Mouse (Mus musculus) activated CD4-positive, CD25-positive, alpha-beta regulatory T cell, adult 9 weeks (primary cell): Measurements from ENCODE around the gene Ptms. TPM values are rescaled to one million over a fixed set of nuclear protein-coding genes. Genes with fewer than 3 reads are reported as not detected.

Source experiments
- polyA plus RNA-seq: library from polyadenylated mRNA; unstranded; fragments of 100-300 nt; shearing (Covaris generic); gene quantifications from one replicate; pipeline ENCODE4 v1.2.1, GENCODE M21; 2017

The Ptms gene
- polyA plus RNA-seq, result 14.2 TPM

GRCm38 (mm10) chr6:124919695-124920317 is at the start of gene Ptms:
Gene Ptms, minus strand, starts transcription at chr6:124920103.

GRCm38 (mm10) chr6:124965088-124965719 is 45.3 kb upstream of the Ptms start, which contains the start of gene Cops7a:
Gene Cops7a, minus strand, starts transcription at chr6:124965538.

GRCm38 (mm10) chr6:124930754-124931524 is 11.0 kb upstream of the Ptms start, which contains the start of gene Mlf2:
Gene Mlf2, plus strand, starts transcription at chr6:124931386.

GRCm38 (mm10) chr6:124911533-124912218 is 8.2 kb downstream of the Ptms start, which contains the start of gene Lag3:
Gene Lag3, minus strand, starts transcription at chr6:124911705.

GRCm38 (mm10) chr6:124887986-124888385 is 31.9 kb downstream of the Ptms start, which contains the start of gene Cd4:
Gene Cd4, minus strand, starts transcription at chr6:124888221.

Other genes starting within 250 kb of the Ptms start
- 302 TPM for gene Emg1, start 207.9 kb downstream of the Ptms start, polyA plus RNA-seq
- gene Phb2, start 207.8 kb downstream of the Ptms start, polyA plus RNA-seq, result 191 TPM
- 373 TPM for gene Ptpn6, start 181.4 kb downstream of the Ptms start, polyA plus RNA-seq
- 536 TPM for gene Grcc10, start 178.7 kb downstream of the Ptms start, polyA plus RNA-seq
- gene Gm45234, start 164.1 kb downstream of the Ptms start, polyA plus RNA-seq, result 0.12 TPM
- gene Atn1, start 163.6 kb downstream of the Ptms start, polyA plus RNA-seq, result 2.2 TPM
- 8.9 TPM for gene Eno2, start 150.4 kb downstream of the Ptms start, polyA plus RNA-seq
- gene Lrrc23, start 140.4 kb downstream of the Ptms start, polyA plus RNA-seq, result 2.3 TPM
- 8.0 TPM for gene Spsb2, start 111.4 kb downstream of the Ptms start, polyA plus RNA-seq
- gene Tpi1, start 105.8 kb downstream of the Ptms start, polyA plus RNA-seq, result 179 TPM
- 125 TPM for gene Usp5, start 90.6 kb downstream of the Ptms start, polyA plus RNA-seq
- gene Cdca3, start 90.6 kb downstream of the Ptms start, polyA plus RNA-seq, result 11.7 TPM
- not detected for gene Gnb3, start 79.8 kb downstream of the Ptms start, polyA plus RNA-seq
- gene P3h3, start 62.4 kb downstream of the Ptms start, polyA plus RNA-seq, result not detected
- gene Gpr162, start 56.1 kb downstream of the Ptms start, polyA plus RNA-seq, result 0.20 TPM
- gene Cd4, start 31.9 kb downstream of the Ptms start, polyA plus RNA-seq, result 296 TPM
- 4.6 TPM for gene Lag3, start 8.4 kb downstream of the Ptms start, polyA plus RNA-seq
- 160 TPM for gene Mlf2, start 11.3 kb upstream of the Ptms start, polyA plus RNA-seq
- 91.9 TPM for gene Cops7a, start 45.4 kb upstream of the Ptms start, polyA plus RNA-seq
- gene Pianp, start 76.6 kb upstream of the Ptms start, polyA plus RNA-seq, result not detected
- gene Zfp384, start 89.0 kb upstream of the Ptms start, polyA plus RNA-seq, result 22.4 TPM
- gene Ing4, start 119.7 kb upstream of the Ptms start, polyA plus RNA-seq, result 87.6 TPM
- gene Acrbp, start 129.6 kb upstream of the Ptms start, polyA plus RNA-seq, result 28.2 TPM
- 18.5 TPM for gene Lpar5, start 147.8 kb upstream of the Ptms start, polyA plus RNA-seq
- gene Chd4, start 175.9 kb upstream of the Ptms start, polyA plus RNA-seq, result 81.7 TPM
- gene Nop2, start 211.8 kb upstream of the Ptms start, polyA plus RNA-seq, result 67.0 TPM
- 13.0 TPM for gene Iffo1, start 225.1 kb upstream of the Ptms start, polyA plus RNA-seq
- 406 TPM for gene Gapdh, start 246.4 kb upstream of the Ptms start, polyA plus RNA-seq